Mouse (Mus musculus) adrenal gland, postnatal 4 days (tissue): Measurements from ENCODE around the gene Hsd17b2. TPM values are rescaled to one million over a fixed set of nuclear protein-coding genes. Genes with fewer than 3 reads are reported as not detected.

Experiments
- DNase-seq, 2 experiments: peaks; one replicate each; pipeline ENCODE4 v3.0.0; 2021 to 2022; ENCODE audit warnings: low spot score in 2 of 2, mixed read lengths in 2 of 2
- total RNA-seq, 2 experiments: library from RNA; stranded (reverse); gene quantifications; 2 replicates each; pipeline ENCODE4 v1.2.3; 2021

Hsd17b2 gene
- total RNA-seq, 2 experiments from 2014 or later: 0.84 to 18.8 TPM

- no peak for DNase-seq
Measured at GRCm38 (mm10) chr8:117771115-117771836, 69.6 kb downstream of the Hsd17b2 start.

GRCm38 (mm10) chr8:117772126-117772525 lies 70.4 kb downstream of the Hsd17b2 start:
- peak in 1 of 2 experiments; percentile 10 for DNase-seq

DNA sequence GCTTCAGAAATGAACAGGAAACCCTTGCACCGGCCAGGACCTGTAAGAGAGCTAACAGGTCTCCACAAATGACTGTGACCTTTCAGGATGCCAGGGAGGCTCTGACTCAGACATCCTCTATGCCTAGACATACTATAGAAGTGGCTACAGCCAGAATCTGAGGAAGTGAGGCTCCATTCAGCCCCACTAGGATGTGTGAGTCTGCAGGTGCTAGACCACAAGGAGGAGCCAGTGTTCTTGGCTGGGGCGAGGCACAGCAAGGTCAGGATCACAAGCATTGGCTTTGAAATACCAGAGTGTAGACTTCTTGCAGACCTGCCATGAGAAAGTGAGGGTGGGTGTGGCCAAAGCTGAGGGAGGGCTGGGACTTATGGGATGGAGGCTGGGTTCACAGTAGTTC lies 70.9 kb downstream of the Hsd17b2 start:
- no peak for DNase-seq

GRCm38 (mm10) chr8:117775626-117776025 lies 73.9 kb downstream of the Hsd17b2 start:
- no peak for DNase-seq

GRCm38 (mm10) chr8:117776075-117776474 lies 74.4 kb downstream of the Hsd17b2 start:
- no peak for DNase-seq

GRCm38 (mm10) chr8:117778531-117779322 lies 77.0 kb downstream of the Hsd17b2 start:
- DNase-seq: no peak

DNA sequence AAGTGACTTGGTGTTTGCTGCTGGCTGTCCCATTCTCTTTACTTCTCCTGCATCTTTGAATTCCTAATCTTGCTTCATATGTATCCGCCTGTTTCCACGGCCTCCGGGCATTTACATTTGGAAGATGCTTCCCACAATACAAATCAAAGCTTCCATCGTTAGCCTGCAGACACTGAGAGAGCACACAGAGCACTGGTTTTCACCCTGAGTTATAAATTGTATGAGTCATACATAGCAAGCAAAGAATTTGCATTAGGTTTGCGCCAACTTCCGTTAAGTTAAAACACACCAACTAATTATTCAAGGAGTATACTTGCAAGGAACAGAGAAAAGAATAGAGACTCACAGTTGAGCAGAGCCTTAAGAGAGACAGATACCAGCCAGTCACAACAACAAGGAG lies 77.6 kb downstream of the Hsd17b2 start:
- DNase-seq: no peak

GRCm38 (mm10) chr8:117781375-117782129 lies 79.8 kb downstream of the Hsd17b2 start:
- DNase-seq: no peak

GRCm38 (mm10) chr8:117783021-117783420 lies 81.3 kb downstream of the Hsd17b2 start:
- no peak for DNase-seq

DNA sequence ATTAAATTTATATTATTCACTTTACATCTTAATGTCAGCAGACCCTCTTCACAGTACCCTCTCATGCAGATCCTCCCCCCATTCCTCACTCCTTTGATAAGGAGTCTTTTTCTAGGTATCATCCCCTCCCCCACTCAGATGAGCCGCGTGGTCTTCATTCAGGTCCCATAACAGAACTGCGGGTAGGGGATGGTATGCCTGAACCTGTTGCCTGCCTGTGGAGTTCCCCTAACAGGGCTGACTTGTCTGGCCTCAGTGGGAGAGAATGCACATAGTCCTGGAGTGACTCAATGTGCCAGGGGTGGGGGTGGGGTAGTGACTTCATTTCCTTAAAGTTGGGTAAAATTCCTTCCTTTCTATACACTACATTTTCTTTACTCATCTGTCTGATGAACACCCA lies 84.7 kb downstream of the Hsd17b2 start:
- DNase-seq: no peak

- no peak for DNase-seq
Measured at GRCm38 (mm10) chr8:117792616-117793144, 91.0 kb downstream of the Hsd17b2 start.

DNA sequence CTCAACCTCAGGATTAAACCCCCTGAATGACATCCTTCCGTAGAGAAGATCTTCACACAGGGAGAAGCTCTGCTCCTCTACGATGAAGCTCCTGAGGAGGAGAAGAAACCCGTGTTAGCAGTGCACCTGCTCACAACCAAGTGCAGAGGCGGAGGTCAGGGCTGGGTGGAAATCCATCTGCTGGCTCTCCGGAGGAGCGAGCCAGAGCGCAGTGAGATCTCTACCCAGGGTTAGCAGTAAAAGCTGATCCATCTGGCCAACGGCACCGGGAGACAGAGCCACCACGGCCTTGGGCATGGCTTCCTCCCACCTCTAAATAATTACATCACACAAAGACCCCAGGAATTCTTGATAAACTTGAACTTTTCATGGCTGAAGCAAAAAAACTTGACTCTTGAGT lies 92.9 kb downstream of the Hsd17b2 start:
- DNase-seq: no peak

DNA sequence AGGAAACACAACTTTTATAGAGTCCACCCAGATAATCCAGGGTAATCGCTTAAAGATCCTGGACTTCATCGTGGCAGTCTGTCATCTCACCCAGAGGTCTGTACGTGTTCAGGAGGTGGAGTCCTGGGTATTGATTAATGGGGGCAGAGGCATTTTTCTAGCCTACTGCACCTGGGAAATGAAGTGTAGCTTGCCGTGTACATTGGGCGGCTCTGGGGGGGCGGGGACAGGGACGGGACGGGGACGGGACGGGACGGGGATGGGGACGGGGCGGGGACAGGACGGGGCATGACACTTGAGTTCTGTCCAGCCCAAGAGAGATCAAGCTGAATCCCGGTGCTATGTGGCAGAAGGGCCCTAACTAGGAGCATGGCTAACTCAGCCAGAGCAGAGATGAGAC lies 94.8 kb downstream of the Hsd17b2 start:
- DNase-seq: no peak

GRCm38 (mm10) chr8:117798066-117798465 lies 96.4 kb downstream of the Hsd17b2 start:
- DNase-seq: no peak

DNA sequence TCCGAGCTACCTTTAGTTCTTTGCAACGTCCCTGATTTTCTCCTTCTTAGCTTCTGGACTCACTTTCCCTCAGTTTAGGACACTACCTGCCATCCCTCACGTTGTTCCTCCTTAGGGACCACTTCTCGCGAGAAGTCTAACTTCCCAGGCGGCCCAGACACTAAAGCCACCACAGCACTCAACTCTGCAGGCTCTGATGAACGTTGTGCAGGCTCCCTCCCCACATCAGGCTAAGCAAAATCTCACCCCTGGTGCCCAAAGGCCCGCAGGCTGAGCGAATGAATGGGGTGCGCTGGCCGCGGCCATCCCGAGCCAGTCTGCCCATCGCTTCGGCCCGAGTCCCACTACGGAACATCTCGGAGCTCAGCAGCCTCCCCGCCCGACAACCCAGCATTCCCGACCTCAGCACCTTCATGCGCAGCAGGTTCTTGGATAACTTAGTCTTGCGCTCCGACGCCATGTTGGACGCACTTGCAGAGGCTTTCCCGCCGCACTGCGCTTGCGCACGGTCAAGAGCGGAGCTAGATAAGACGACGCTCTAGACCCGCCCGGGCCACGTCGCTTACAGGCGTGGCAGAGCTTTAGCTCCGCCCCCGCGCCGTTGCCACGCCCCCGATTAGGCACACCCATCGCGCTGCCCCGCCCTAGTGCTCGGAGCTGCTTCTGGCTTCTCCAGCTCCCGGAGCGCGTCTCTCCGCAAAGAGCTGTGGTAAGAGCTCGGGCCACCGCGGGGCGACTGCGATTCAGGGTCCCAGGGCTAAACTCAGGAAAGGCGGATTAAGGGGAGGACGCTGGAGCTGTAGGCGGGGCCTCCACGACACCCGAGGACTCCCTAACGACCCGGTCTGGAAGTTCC lies 100.0 kb downstream of the Hsd17b2 start, which contains the start of gene Mphosph6:
TSS of gene Mphosph6 (minus strand) at position 501 of the 856 bp plus-strand sequence.
- DNase-seq: peak; percentile 85 to 93

DNA sequence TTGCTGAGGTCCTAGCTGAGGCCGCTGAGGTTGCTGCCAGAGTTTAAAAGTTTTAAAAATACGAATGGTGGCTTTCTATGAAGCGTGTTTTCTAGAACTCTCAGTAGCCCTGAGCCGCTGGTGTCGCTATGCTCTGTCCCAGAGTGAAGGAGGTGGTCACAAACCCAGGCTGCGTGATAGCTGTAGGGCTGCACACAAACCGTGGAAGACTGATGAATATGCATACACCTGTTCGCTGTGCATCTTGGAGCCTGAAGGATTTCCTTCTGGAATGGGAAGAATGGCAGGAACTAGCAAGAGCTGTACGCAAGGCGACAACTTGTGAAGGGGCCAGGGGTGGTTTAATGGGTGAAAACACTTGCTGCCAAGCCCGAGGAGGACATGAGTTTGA lies 100.6 kb downstream of the Hsd17b2 start:
- no peak for DNase-seq

- no peak for DNase-seq
Measured at GRCm38 (mm10) chr8:117805419-117805818, 103.7 kb downstream of the Hsd17b2 start.
